Mouse (Mus musculus) urinary bladder, postnatal 0 days (tissue): ENCODE results near the gene Polr3g. TPM values are rescaled to one million over a fixed set of nuclear protein-coding genes. Genes with fewer than 3 reads are reported as not detected.

Experiments
- polyA plus RNA-seq: library from polyadenylated mRNA; unstranded; fragments of >200 nt; fragmentation: Nextera tagmentation; extraction: Ambion mirVana; gene quantifications from 2 replicates; pipeline ENCODE4 v1.2.1, GENCODE M21; 2015

The Polr3g gene
- polyA plus RNA-seq = 9.2 and 11.1 TPM in 2 replicates

DNA sequence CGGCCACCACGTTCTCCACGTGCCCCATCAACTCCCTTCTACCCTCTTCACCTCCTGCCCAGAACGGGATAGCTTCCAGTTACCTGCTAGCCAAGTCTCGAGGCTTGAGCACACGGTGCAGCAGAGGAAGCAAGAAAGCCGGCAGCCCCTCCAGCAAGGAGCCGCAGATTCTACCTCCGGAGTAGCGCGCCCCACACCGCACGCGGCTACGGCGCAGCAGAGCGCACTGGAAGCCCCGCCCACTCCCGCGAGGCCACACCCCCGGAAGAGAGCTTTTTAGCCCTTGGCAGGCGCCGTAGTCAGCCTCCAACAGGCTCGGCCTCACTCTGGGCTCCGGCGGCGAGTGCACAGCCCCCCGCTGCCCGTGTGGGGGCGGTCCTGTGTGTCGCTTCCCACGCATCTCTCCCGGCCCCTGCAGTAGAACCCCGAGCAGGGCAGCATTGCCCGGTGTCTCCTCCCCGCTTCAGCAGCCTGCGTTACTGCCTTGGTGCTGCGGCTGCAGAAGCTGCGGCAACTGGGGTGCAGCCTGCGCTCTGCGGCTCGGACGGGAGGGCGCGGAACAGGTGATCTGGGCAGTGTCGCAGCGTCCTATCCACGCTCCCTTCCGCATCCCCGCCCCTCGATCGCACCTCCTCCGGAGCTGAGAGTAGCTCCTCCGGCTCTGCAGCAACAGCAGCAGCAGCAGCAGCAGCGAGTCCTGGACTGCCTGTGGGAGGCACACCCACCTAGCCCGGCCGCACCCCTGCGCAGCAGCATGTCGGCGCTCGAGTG is at the start of gene Polr3g, which contains the start of gene Mblac2:
Gene Polr3g, minus strand, starts transcription at position 239 of the 771 bp plus-strand sequence.
Gene Mblac2, plus strand, starts transcription at position 567 of the 771 bp plus-strand sequence.

DNA sequence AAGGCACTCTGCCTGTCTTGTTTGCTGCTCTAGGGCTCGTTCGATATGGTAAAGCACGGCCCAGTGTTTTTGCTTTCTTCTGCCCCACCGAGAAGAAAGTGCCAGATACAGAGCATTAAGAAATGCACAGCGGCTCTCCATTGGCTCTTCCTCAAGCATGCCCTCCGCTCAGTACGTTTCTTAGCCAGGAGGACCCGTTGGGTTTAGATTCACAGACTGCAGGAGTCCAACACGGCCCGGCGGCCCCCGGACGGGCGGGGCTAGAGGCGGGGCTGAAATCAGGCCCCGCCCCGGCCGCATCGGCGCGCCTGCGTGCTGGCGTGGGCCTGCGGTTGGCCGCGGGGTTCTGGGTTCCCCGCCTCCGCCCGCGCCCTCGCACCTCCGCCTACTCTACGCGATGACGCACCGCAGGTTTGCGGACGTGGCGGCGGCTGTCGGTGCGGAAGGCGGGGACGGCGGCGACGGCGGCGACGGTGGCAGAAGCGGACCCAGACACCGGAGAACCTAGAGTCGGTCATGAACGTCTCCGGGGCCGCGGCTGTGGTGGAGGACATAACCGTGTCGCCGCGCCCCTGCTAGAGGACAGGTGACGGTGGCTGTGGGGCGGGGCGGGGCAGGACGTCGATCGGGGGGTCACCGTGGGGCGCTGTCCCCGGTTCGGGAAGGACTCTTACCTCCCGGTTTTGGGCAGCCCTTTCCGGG is 53.3 kb downstream of the Polr3g start, which contains the start of gene Lysmd3:
Gene Lysmd3, plus strand, starts transcription at position 313 of the 702 bp plus-strand sequence.

DNA sequence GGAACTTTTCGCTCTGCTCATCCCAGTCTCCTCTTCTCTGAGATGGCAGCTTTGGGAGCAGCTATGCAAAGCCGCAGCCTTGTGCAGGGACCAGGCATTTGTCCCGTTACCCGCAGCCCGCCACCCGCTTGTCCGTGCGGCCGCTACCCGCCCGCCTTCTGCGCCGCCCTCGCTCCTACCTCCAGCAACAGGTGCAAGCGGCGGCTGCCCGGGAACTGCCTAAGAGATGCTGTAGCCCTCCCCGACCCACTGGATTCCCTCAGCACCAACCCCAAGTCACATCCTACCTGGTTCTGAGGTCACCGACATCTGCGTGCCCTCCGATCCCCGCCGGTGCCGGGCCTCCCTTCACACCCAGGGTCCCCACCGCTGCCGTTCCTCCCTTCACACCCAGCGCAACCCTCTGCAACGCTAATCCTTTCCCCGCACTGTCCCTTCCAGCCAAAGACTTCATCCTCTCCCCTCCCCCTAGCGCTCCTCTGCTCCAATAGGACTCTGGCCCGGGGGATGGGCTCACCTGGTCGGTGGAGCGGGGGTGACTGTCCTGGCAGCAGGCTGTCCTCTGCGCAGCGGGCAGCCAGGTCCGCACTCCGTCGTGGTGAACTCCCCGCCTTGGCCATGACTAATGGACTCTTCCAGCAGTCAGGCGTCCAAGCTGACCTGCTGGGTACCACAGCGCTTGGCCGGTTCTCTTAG is 77.9 kb downstream of the Polr3g start, which contains the start of gene Adgrv1:
Gene Adgrv1, minus strand, starts transcription at position 435 of the 696 bp plus-strand sequence.

Other genes with a start within 250 kb of the Polr3g start
- 0.30 and 0.45 TPM in 2 replicates for gene Adgrv1, start 77.9 kb downstream of the Polr3g start, polyA plus RNA-seq
- gene Lysmd3, start 53.4 kb downstream of the Polr3g start, polyA plus RNA-seq = 16.2 and 21.6 TPM in 2 replicates
- 4.0 and 4.7 TPM in 2 replicates for gene Mblac2, start 328 bp upstream of the Polr3g start, polyA plus RNA-seq
- 192 and 247 TPM in 2 replicates for gene Cetn3, start 72.1 kb upstream of the Polr3g start, polyA plus RNA-seq